Mouse (Mus musculus): ENCODE measurements around the gene Hyal3. TPM values are rescaled to one million over a fixed set of nuclear protein-coding genes. Genes with fewer than 3 reads are reported as not detected.
A peak's percentile ranks its signal among the peaks of the same experiment; 100 is the strongest.

The Hyal3 gene
- polyA plus RNA-seq, 1 experiment from 2014 or later, result 1.4 TPM

GRCm38 (mm10) chr9:107609433-107609830, 28.8 kb downstream of the Hyal3 start:
- Histone ChIP-seq H3K4me3 (ENCODE audit: low read depth, low read length) (no peak overlapping the region), H3K27me3 (ENCODE audit: insufficient read depth, low read length) (no peaks in the 10 kb centered on the region), H3K4me1 (ENCODE audit: insufficient read depth) (peaks cover 39% of the 10 kb centered on the region), H3K27ac (ENCODE audit: low read depth) (no peak overlapping the region), H3K9me3 (ENCODE audit: low read depth, low read length) (no peaks in the 10 kb centered on the region), H3K36me3 (ENCODE audit: insufficient read depth) (peaks cover 10% of the 10 kb centered on the region), H3K4me2 (no peak overlapping the region), H3K9ac (no peak overlapping the region)
- WGBS, result 69% methylated on average over 4 of the region's 4 CpGs
- ATAC-seq (ENCODE audit: insufficient read depth) (no peak), DNase-seq (no peak)
- TF ChIP-seq CTCF (IDR thresholded peaks at IDR 0.05; ENCODE audit: low read depth), result no peak

GRCm38 (mm10) chr9:107611456-107612190, 31.0 kb downstream of the Hyal3 start:
- WGBS, result 67% methylated on average over 6 of the region's 6 CpGs
- no peak for DNase-seq
- Histone ChIP-seq H3K9ac (peak overlapping the region; percentile 66), H3K4me1 (ENCODE audit: insufficient read depth) (peaks cover 33% of the 10 kb centered on the region), H3K27ac (ENCODE audit: low read depth) (peak overlapping the region; percentile 96), H3K27me3 (ENCODE audit: insufficient read depth, low read length) (no peaks in the 10 kb centered on the region), H3K36me3 (ENCODE audit: insufficient read depth) (peaks cover 32% of the 10 kb centered on the region), H3K4me3 (ENCODE audit: low read depth, low read length) (peak overlapping the region; percentile 34; the same call in 1 of the 2 replicates), H3K4me2 (peak overlapping the region; percentile 79), H3K9me3 (ENCODE audit: low read depth, low read length) (no peaks in the 10 kb centered on the region)
- no peak for ATAC-seq (ENCODE audit: insufficient read depth)
- no peak for TF ChIP-seq CTCF (IDR thresholded peaks at IDR 0.05; ENCODE audit: low read depth)

GRCm38 (mm10) chr9:107612191-107612944, 31.8 kb downstream of the Hyal3 start:
- peak overlapping the region; percentile 66 for H3K9ac ChIP-seq
- peaks cover 38% of the 10 kb centered on the region for H3K36me3 ChIP-seq (ENCODE audit: insufficient read depth)
- DNase-seq (peak; percentile 99), ATAC-seq (ENCODE audit: insufficient read depth) (peak; percentile 86)
- peak; percentile 81 for TF ChIP-seq CTCF (IDR thresholded peaks at IDR 0.05; ENCODE audit: low read depth)
- no peaks in the 10 kb centered on the region for H3K27me3 ChIP-seq (ENCODE audit: insufficient read depth, low read length)
- peak overlapping the region; percentile 79 for H3K4me2 ChIP-seq
- peak overlapping the region; percentile 34 for H3K4me3 ChIP-seq (ENCODE audit: low read depth, low read length)
- 6% methylated on average over 44 of the region's 48 CpGs for WGBS
- no peaks in the 10 kb centered on the region for H3K9me3 ChIP-seq (ENCODE audit: low read depth, low read length)
- peak overlapping the region; percentile 96 for H3K27ac ChIP-seq (ENCODE audit: low read depth)
- peaks cover 28% of the 10 kb centered on the region for H3K4me1 ChIP-seq (ENCODE audit: insufficient read depth)

GRCm38 (mm10) chr9:107612945-107613569, 32.4 kb downstream of the Hyal3 start:
- DNase-seq (peak; percentile 66), ATAC-seq (ENCODE audit: insufficient read depth) (peak; percentile 45; the same call in 1 of the 2 replicates)
- Histone ChIP-seq H3K36me3 (ENCODE audit: insufficient read depth) (peaks cover 45% of the 10 kb centered on the region), H3K27ac (ENCODE audit: low read depth) (peak overlapping the region; percentile 96), H3K4me3 (ENCODE audit: low read depth, low read length) (peak overlapping the region; percentile 34), H3K4me2 (peak overlapping the region; percentile 79), H3K9ac (peak overlapping the region; percentile 66; the same call in 1 of the 2 replicates), H3K4me1 (ENCODE audit: insufficient read depth) (peaks cover 23% of the 10 kb centered on the region), H3K27me3 (ENCODE audit: insufficient read depth, low read length) (no peaks in the 10 kb centered on the region), H3K9me3 (ENCODE audit: low read depth, low read length) (no peaks in the 10 kb centered on the region)
- TF ChIP-seq CTCF (IDR thresholded peaks at IDR 0.05; ENCODE audit: low read depth), result no peak; the same call in 1 of the 2 replicates
- 10% methylated on average over 12 of the region's 12 CpGs for WGBS

GRCm38 (mm10) chr9:107615035-107615434, 34.4 kb downstream of the Hyal3 start:
- H3K9ac ChIP-seq, result no peak overlapping the region

GRCm38 (mm10) chr9:107617461-107617860, 36.8 kb downstream of the Hyal3 start:
- H3K27ac ChIP-seq (ENCODE audit: low read depth), result no peak overlapping the region; the same call in 1 of the 2 replicates
- TF ChIP-seq CTCF (IDR thresholded peaks at IDR 0.05; ENCODE audit: low read depth), result no peak
- H3K9ac ChIP-seq, result no peak overlapping the region
- DNase-seq (no peak), ATAC-seq (ENCODE audit: insufficient read depth) (no peak)
- H3K4me2 ChIP-seq, result no peak overlapping the region
- H3K27me3 ChIP-seq (ENCODE audit: insufficient read depth, low read length), result no peaks in the 10 kb centered on the region
- H3K4me3 ChIP-seq (ENCODE audit: low read depth, low read length), result no peak overlapping the region
- H3K36me3 ChIP-seq (ENCODE audit: insufficient read depth), result peaks cover 77% of the 10 kb centered on the region
- H3K9me3 ChIP-seq (ENCODE audit: low read depth, low read length), result no peaks in the 10 kb centered on the region
- H3K4me1 ChIP-seq (ENCODE audit: insufficient read depth), result peaks cover 12% of the 10 kb centered on the region
- 74% methylated on average over 2 of the region's 2 CpGs for WGBS

More at GRCm38 (mm10) chr9:107615035-107615434, 34.4 kb downstream of the Hyal3 start:
- H3K4me2 ChIP-seq, result no peak overlapping the region
- H3K27me3 ChIP-seq (ENCODE audit: insufficient read depth, low read length), result no peaks in the 10 kb centered on the region
- no peaks in the 10 kb centered on the region for H3K9me3 ChIP-seq (ENCODE audit: low read depth, low read length)
- H3K4me1 ChIP-seq (ENCODE audit: insufficient read depth), result peaks cover 28% of the 10 kb centered on the region
- no peak for TF ChIP-seq CTCF (IDR thresholded peaks at IDR 0.05; ENCODE audit: low read depth)
- no peak for ATAC-seq (ENCODE audit: insufficient read depth)
- H3K4me3 ChIP-seq (ENCODE audit: low read depth, low read length), result no peak overlapping the region
- H3K36me3 ChIP-seq (ENCODE audit: insufficient read depth), result peaks cover 65% of the 10 kb centered on the region
- WGBS, result 88% methylated on average over 4 of the region's 4 CpGs
- H3K27ac ChIP-seq (ENCODE audit: low read depth), result no peak overlapping the region
- DNase-seq, result no peak

Measured in lung, embryonic 14.5 days (tissue).